26 mouse cellular contexts compared by ENCODE assay signal in the genomic region with DNA sequence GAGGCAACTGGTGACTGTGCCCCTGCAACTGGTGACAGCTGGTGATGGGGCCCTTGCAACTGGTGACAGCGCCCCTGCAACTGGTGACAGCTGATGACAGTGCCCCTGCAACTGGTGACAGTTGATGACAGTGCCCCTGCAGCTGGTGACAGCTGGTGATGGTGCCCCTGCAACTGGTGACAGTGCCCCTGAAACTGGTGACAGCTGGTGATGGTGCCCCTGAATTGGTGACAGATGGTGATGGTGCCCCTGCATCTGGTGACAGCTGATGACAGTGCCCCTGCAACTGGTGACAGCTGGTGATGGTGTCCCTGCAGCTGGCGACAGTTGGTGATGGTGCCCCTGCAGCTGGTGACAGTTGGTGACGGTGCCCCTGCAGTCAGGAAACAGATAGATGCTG. TPM values are rescaled to one million over a fixed set of nuclear protein-coding genes. Genes with fewer than 3 reads are reported as not detected.
DNase-seq lines count a peak whose midpoint lies in the region; ATAC-seq and TF ChIP-seq lines count a peak whose summit lies in the region.
"Had no signal": no experiment of that assay in that cellular context is flagged by ENCODE, and none has a peak within 500 bp of the region (broad histone marks: within the 10 kb centered on the region; RNA-seq: fewer than 3 reads in every experiment).

No protein-coding gene starts in this region.

- no peak overlapping the region for H3K4me3 ChIP-seq in layer of hippocampus, adult 2 months
- no peak overlapping the region for H3K4me3 ChIP-seq in bone marrow, adult 2 months (replicated peaks; ENCODE audit: control insufficient read depth, low read depth, low read length)
- H3K4me3 ChIP-seq: embryonic facial prominence, embryonic 12.5 days; embryonic facial prominence, embryonic 15.5 days; erythroblast, embryonic 14.5 days; forebrain, embryonic 12.5 days; forebrain, embryonic 15.5 days; hindbrain, embryonic 12.5 days; hindbrain, embryonic 15.5 days had no signal

- no peaks in the 10 kb centered on the region; the same call in 1 of the 2 replicates for H3K4me1 ChIP-seq in bone marrow, adult 2 months (ENCODE audit: control insufficient read depth, insufficient read depth, low read length)
- H3K4me1 ChIP-seq: embryonic facial prominence, embryonic 12.5 days; embryonic facial prominence, embryonic 15.5 days; forebrain, embryonic 12.5 days; forebrain, embryonic 15.5 days; hindbrain, embryonic 12.5 days; hindbrain, embryonic 15.5 days had no signal

- no peak for TF ChIP-seq CTCF in layer of hippocampus, adult 2 months (conservative IDR thresholded peaks at IDR 0.05)
- TF ChIP-seq CTCF in bone marrow, adult 2 months (IDR thresholded peaks at IDR 0.05; ENCODE audit: control insufficient read depth, insufficient read depth, low read length), result no peak

- 52% methylated on average over 3 of the region's 3 CpGs for WGBS in bone marrow, adult 2 months

- no peak for DNase-seq in layer of hippocampus, adult 2 months (ENCODE audit: low spot score in 2 of 2)
- DNase-seq in layer of hippocampus, postnatal 36 days, result no peak
- peak; percentile 17 for DNase-seq in thymus, postnatal 0 days (ENCODE audit: low spot score)
- DNase-seq in thymus, postnatal 14 days, result no peak
- no peak for DNase-seq in lung, adult 18-20 months
- no peak for DNase-seq in neural tube, embryonic 10.5 days (ENCODE audit: extremely low spot score, low spot score)
- DNase-seq: adrenal gland, adult 2 months; adrenal gland, postnatal 14 days; cerebellum, adult 18-20 months; cerebellum, adult 9-10 months; cerebellum, postnatal 14 days; gastrocnemius, postnatal 36 days; heart, adult 11 months had no signal

- H3K27ac ChIP-seq in layer of hippocampus, adult 2 months, result peak overlapping the region; percentile 48; the same call in 1 of the 2 replicates
- 0 out of 2 replicates have a peak overlapping the region, but pooled peaks have one; percentile 7 for H3K27ac ChIP-seq in bone marrow, adult 2 months (ENCODE audit: control insufficient read depth, insufficient read depth, low read depth, low read length, poor library complexity)
- H3K27ac ChIP-seq: embryonic facial prominence, embryonic 12.5 days; embryonic facial prominence, embryonic 15.5 days; forebrain, embryonic 12.5 days; forebrain, embryonic 15.5 days; hindbrain, embryonic 12.5 days; hindbrain, embryonic 15.5 days had no signal

- TF ChIP-seq POLR2A in bone marrow, adult 2 months (IDR thresholded peaks at IDR 0.05; ENCODE audit: borderline replicate concordance, control insufficient read depth, low read depth, low read length), result no peak

- peak; percentile 35 for ATAC-seq in megakaryocyte progenitor cell, adult 5-6 weeks (replicated peaks; ENCODE audit: poor library complexity)
- ATAC-seq: forebrain, embryonic 15.5 days had no signal

RNA-seq across cellular contexts. Expression of a gene that starts 39.2 kb away (rescaled TPM):
- 10 to 100 TPM; 87.1 to 91.2 TPM for total RNA-seq in layer of hippocampus, adult 2 months (2021)
- total RNA-seq in layer of hippocampus, postnatal 36 days (2021), result 100 to 1,000 TPM in 1 of 2 experiments, 10 to 100 TPM in 1; 93.5 to 106 TPM
- polyA plus RNA-seq in thymus, postnatal 0 days (2015; fragmentation: Nextera tagmentation; extraction: Ambion mirVana), result 17.6 and 20.7 TPM in 2 replicates
- 3.5 and 13.4 TPM in 2 replicates for polyA plus RNA-seq in bone marrow, adult 2 months (2011; ENCODE audit: insufficient read depth, insufficient read length, low replicate concordance, missing spikeins)
- 12.4 and 14.0 TPM in 2 replicates for total RNA-seq in megakaryocyte progenitor cell, adult 5-6 weeks (2015)
- total RNA-seq in megakaryocyte progenitor cell, adult 5-6 weeks (2017), result 19.3 and 23.3 TPM in 2 replicates
- polyA plus RNA-seq: erythroblast, embryonic 14.5 days had no signal

RNA-seq across cellular contexts. Expression of a gene that starts 52.5 kb away (rescaled TPM):
- under 1 TPM; 0.49 to 0.96 TPM for total RNA-seq in layer of hippocampus, adult 2 months (2021)
- total RNA-seq in layer of hippocampus, postnatal 36 days (2021), result under 1 TPM; 0.57 to 0.61 TPM
- 0.19 and 0.62 TPM in 2 replicates for polyA plus RNA-seq in thymus, postnatal 0 days (2015; fragmentation: Nextera tagmentation; extraction: Ambion mirVana)
- 1.4 TPM in 1 of 2 replicates, not detected in the other for polyA plus RNA-seq in bone marrow, adult 2 months (2011; ENCODE audit: insufficient read depth, insufficient read length, low replicate concordance, missing spikeins)
- total RNA-seq in megakaryocyte progenitor cell, adult 5-6 weeks (2015), result 0.52 and 0.71 TPM in 2 replicates
- total RNA-seq in megakaryocyte progenitor cell, adult 5-6 weeks (2017), result 0.87 TPM in 1 of 2 replicates, not detected in the other
- total RNA-seq: adrenal gland, adult 2 months; adrenal gland, postnatal 14 days; gastrocnemius, postnatal 36 days; heart, adult 8-10 months; heart, postnatal 25 days had no signal
- polyA plus RNA-seq: adrenal gland, adult 2 months; embryonic facial prominence, embryonic 15.5 days; erythroblast, embryonic 14.5 days; forebrain, embryonic 12.5 days; forebrain, embryonic 15.5 days; heart, embryonic 11.5 days; heart, embryonic 14.5 days; hindbrain, embryonic 12.5 days; hindbrain, embryonic 15.5 days had no signal
